In the genomic region with DNA sequence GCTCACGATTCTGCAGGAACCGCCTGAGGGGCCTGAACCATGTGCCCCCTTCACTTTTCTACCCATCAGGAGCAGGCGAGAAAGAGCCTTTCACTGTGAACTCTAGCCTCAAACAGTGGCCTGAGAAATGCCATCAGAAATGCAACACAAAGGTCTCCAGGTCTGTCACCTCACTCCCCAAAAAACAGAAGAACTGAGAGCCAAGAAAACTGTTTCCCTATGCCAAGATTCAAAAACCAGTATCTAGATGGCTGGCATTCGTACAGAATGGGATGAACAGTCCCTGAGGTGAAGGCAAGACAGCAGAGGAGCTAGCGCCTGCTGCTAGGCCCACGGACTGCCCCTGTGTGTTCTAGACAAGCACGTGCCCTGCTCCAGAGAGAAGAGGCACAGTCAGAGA, we compare ENCODE assay signal across 34 mouse cellular contexts.
"Had no signal": no experiment of that assay in that cellular context is flagged by ENCODE, and none has a peak within 500 bp of the region (broad histone marks: within the 10 kb centered on the region; RNA-seq: fewer than 3 reads in every experiment).

No protein-coding gene starts in this region.

- H3K27ac ChIP-seq: heart, embryonic 10.5 days; heart, embryonic 13.5 days; heart, embryonic 15.5 days; hindbrain, embryonic 10.5 days; hindbrain, embryonic 12.5 days; hindbrain, embryonic 13.5 days; hindbrain, embryonic 14.5 days; hindbrain, postnatal 0 days; intestine, embryonic 15.5 days; kidney, embryonic 15.5 days; kidney, postnatal 0 days; layer of hippocampus, adult 2 months had no signal

- H3K9ac ChIP-seq: heart, embryonic 12.5 days; heart, embryonic 13.5 days; heart, embryonic 15.5 days; hindbrain, embryonic 12.5 days; hindbrain, embryonic 13.5 days; hindbrain, embryonic 14.5 days; hindbrain, embryonic 15.5 days; intestine, embryonic 15.5 days; kidney, embryonic 15.5 days had no signal

- ATAC-seq: hindbrain, embryonic 16.5 days; hindbrain, postnatal 0 days; inflammation-experienced regulatory T-cells, adult 6 months; intestine, embryonic 15.5 days; intestine, embryonic 16.5 days; intestine, postnatal 0 days had no signal

- H3K36me3 ChIP-seq: heart, embryonic 10.5 days; heart, embryonic 12.5 days; heart, embryonic 13.5 days; heart, embryonic 15.5 days; intestine, embryonic 15.5 days; kidney, embryonic 15.5 days had no signal

- H3K9me3 ChIP-seq: heart, embryonic 10.5 days; heart, embryonic 12.5 days; heart, embryonic 13.5 days; heart, embryonic 15.5 days; hindbrain, embryonic 10.5 days; hindbrain, embryonic 12.5 days; hindbrain, embryonic 13.5 days; hindbrain, embryonic 15.5 days; intestine, embryonic 15.5 days; kidney, embryonic 15.5 days had no signal

- H3K4me3 ChIP-seq: heart, embryonic 10.5 days; heart, embryonic 12.5 days; heart, embryonic 13.5 days; heart, embryonic 15.5 days; hindbrain, embryonic 10.5 days; hindbrain, embryonic 12.5 days; hindbrain, embryonic 13.5 days; hindbrain, embryonic 15.5 days; intestine, embryonic 15.5 days; kidney, embryonic 15.5 days; layer of hippocampus, adult 2 months had no signal

- DNase-seq: heart, postnatal 10 days; heart, postnatal 14 days; heart, postnatal 36 days; heart, postnatal 4 days; kidney, adult 11 months; kidney, adult 18-20 months; kidney, adult 2 months; kidney, adult 8-10 months; kidney, adult 9 months; kidney, postnatal 10 days; kidney, postnatal 14 days; kidney, postnatal 25 days; kidney, postnatal 36 days; kidney, postnatal 4 days; layer of hippocampus, adult 9-11 months; layer of hippocampus, postnatal 36 days had no signal

- H3K4me1 ChIP-seq: heart, embryonic 10.5 days; heart, embryonic 12.5 days; heart, embryonic 13.5 days; heart, embryonic 15.5 days; hindbrain, embryonic 15.5 days; intestine, embryonic 15.5 days had no signal

- H3K27me3 ChIP-seq: heart, embryonic 12.5 days; heart, embryonic 13.5 days; heart, embryonic 15.5 days; hindbrain, embryonic 12.5 days; hindbrain, embryonic 13.5 days; hindbrain, embryonic 15.5 days; intestine, embryonic 15.5 days; kidney, embryonic 15.5 days had no signal
